Mouse (Mus musculus) liver, adult 2 months (tissue): ENCODE results near the gene Vps26b.

Source experiments
- CTCF ChIP-seq: fragments of 200-500 bp; IDR thresholded peaks from 2 replicates; pipeline ENCODE4 v1.5.1; 2011; ENCODE audit warnings: low read depth, low read length, control low read depth
- POLR2A ChIP-seq: fragments of 200-500 bp; IDR thresholded peaks from 2 replicates; pipeline ENCODE4 v1.6.1; 2011; ENCODE audit warnings: low read length, control low read depth; ENCODE audit not compliant: insufficient read depth; ENCODE audit errors: extremely low read depth

DNA sequence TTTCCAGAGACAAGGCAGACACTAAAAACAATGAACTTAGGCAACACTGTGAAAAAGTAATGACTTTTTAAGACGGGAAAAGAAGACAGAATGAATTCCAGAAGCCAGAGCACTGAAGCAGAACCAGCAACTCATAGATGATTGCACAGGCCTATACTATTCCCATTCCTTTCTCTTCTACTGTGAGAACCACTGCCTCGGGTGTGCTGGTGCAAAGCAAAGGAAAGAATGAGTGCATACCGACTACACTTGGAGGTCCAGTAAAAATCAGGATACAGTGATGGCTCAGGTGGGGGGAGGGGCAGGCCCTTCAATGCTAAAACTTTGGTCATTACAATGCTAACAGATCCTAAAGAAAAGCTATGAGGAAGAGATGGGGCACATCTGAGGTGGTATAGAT lies 36.0 kb downstream of the Vps26b start:
- TF ChIP-seq CTCF: no peak
- no peak for TF ChIP-seq POLR2A
